Mouse (Mus musculus) CH12.LX (cell line): ENCODE data around the gene Txnip.

Experiments used
- CHD1 ChIP-seq: IDR thresholded peaks from 2 replicates; pipeline ENCODE4 v1.6.1; 2012; ENCODE audit warnings: low read depth, low read length, improper control_type of control experiment, inconsistent platforms
- CHD2 ChIP-seq: IDR thresholded peaks from 2 replicates; pipeline ENCODE4 v1.6.1; 2011; ENCODE audit warnings: low read length, improper control_type of control experiment
- CTCF ChIP-seq, 2 experiments: IDR thresholded peaks in 1 of 2; conservative IDR thresholded peaks in 1 of 2; 2 replicates each; pipeline ENCODE4 v1.5.1; 2011 to 2012; ENCODE audit warnings: low read depth in 2 of 2, low read length in 2 of 2, improper control_type of control experiment in 1 of 2, inconsistent platforms in 1 of 2, mild to moderate bottlenecking in 1 of 2, moderate library complexity in 1 of 2
- E2F4 ChIP-seq: IDR thresholded peaks from 2 replicates; pipeline ENCODE4 v1.6.1; 2011; ENCODE audit warnings: low read depth, low read length, improper control_type of control experiment; ENCODE audit not compliant: insufficient replicate concordance
- EP300 ChIP-seq: IDR thresholded peaks from 2 replicates; pipeline ENCODE4 v1.6.1; 2011; ENCODE audit warnings: low read length, improper control_type of control experiment
- GABPA ChIP-seq: IDR thresholded peaks from 2 replicates; pipeline ENCODE4 v1.6.1; 2012; ENCODE audit warnings: low read depth, low read length, improper control_type of control experiment, inconsistent platforms; ENCODE audit not compliant: insufficient replicate concordance
- HCFC1 ChIP-seq: IDR thresholded peaks from 2 replicates; pipeline ENCODE4 v1.6.1; 2012; ENCODE audit warnings: low read depth, mild to moderate bottlenecking, inconsistent platforms, low read length, improper control_type of control experiment
- MXI1 ChIP-seq: IDR thresholded peaks from 2 replicates; pipeline ENCODE4 v1.6.1; 2011; ENCODE audit warnings: mild to moderate bottlenecking, low read depth, low read length, improper control_type of control experiment
- MYC ChIP-seq: IDR thresholded peaks from 2 replicates; pipeline ENCODE4 v1.6.1; 2011; ENCODE audit warnings: low read depth, mild to moderate bottlenecking, improper control_type of control experiment, low read length
- POLR2A ChIP-seq: IDR thresholded peaks from 2 replicates; pipeline ENCODE4 v1.6.1; 2011; ENCODE audit warnings: low read depth, mild to moderate bottlenecking, improper control_type of control experiment, low read length
- SMC3 ChIP-seq: IDR thresholded peaks from 2 replicates; pipeline ENCODE4 v1.6.1; 2011; ENCODE audit warnings: low read depth, low read length, improper control_type of control experiment
- USF1 ChIP-seq: IDR thresholded peaks from 2 replicates; pipeline ENCODE4 v1.6.1; 2014; ENCODE audit warnings: low read depth, mild to moderate bottlenecking, inconsistent platforms, low read length, improper control_type of control experiment
- ZMIZ1 ChIP-seq: IDR thresholded peaks from 2 replicates; pipeline ENCODE4 v1.6.1; 2012; ENCODE audit warnings: low read depth, mild to moderate bottlenecking, inconsistent platforms, low read length, improper control_type of control experiment

DNA sequence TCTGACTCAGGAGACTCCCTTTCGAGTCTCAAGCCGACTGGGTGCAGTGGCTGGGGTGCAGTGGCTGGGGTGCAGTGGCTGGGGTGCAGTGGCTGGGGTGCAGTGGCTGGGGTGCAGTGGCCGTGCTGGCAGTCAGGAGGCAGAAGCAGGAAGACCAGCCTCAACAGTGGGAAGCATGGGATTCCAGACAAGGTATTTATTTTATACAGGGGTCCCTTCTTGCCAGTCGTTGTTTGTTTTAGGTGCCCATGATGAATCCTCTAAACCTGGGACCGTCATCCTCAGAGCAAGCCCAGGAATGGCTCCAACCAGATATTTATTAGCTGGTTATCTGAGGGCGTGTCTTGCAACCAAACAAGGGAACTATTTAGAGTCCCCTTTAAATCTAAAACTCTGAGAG lies 4.2 kb upstream of the Txnip start:
- TF ChIP-seq MXI1 (no peak), POLR2A (no peak), ZMIZ1 (no peak), SMC3 (no peak), CTCF (conservative IDR thresholded peaks at IDR 0.05 in 1 of 2, IDR thresholded peaks at IDR 0.05 in 1 of 2; ENCODE audit: low read depth in 2 of 2, low read length in 2 of 2) (no peak), E2F4 (no peak), USF1 (no peak), CHD2 (no peak), GABPA (no peak), CHD1 (no peak), MYC (no peak), EP300 (no peak), HCFC1 (no peak)
